Mouse (Mus musculus) spleen, adult 2 months (tissue): ENCODE data around the gene Cnppd1.

Experiments used
- CTCF ChIP-seq: fragments of 200-500 bp; IDR thresholded peaks from 2 replicates; pipeline ENCODE4 v1.5.1; 2011; ENCODE audit warnings: mild to moderate bottlenecking, inconsistent platforms; ENCODE audit not compliant: insufficient read depth, insufficient read length, insufficient replicate concordance; ENCODE audit errors: extremely low read depth
- POLR2A ChIP-seq: fragments of 200-500 bp; IDR thresholded peaks from 2 replicates; pipeline ENCODE4 v1.6.1; 2011; ENCODE audit warnings: low read depth, low read length, inconsistent platforms

- no peak for TF ChIP-seq POLR2A
- TF ChIP-seq CTCF: no peak
Measured at GRCm38 (mm10) chr1:75125418-75125817, 17.1 kb downstream of the Cnppd1 start.
